Mouse (Mus musculus): ENCODE data around the gene Zfp213.

Zfp213 gene

GRCm38 (mm10) chr17:23571084-23571483 lies 7.0 kb upstream of the Zfp213 start:
- no peak for DNase-seq

- DNase-seq: no peak
These were observed 6.0 kb upstream of the Zfp213 start for GRCm38 (mm10) chr17:23570017-23570416.

GRCm38 (mm10) chr17:23568370-23568769 lies 4.3 kb upstream of the Zfp213 start:
- DNase-seq: no peak

- DNase-seq: no peak
These were observed 2.7 kb upstream of the Zfp213 start for GRCm38 (mm10) chr17:23566787-23567186.

- no peak for DNase-seq
These were observed 304 bp upstream of the Zfp213 start for GRCm38 (mm10) chr17:23564368-23564715.

- DNase-seq: no peak
These were observed 4.3 kb downstream of the Zfp213 start for GRCm38 (mm10) chr17:23559767-23560166.

GRCm38 (mm10) chr17:23555243-23555916 lies 8.7 kb downstream of the Zfp213 start:
- no peak for DNase-seq

GRCm38 (mm10) chr17:23554321-23554720 lies 9.7 kb downstream of the Zfp213 start:
- no peak for DNase-seq

GRCm38 (mm10) chr17:23553634-23554120 lies 10.4 kb downstream of the Zfp213 start:
- DNase-seq: no peak

GRCm38 (mm10) chr17:23552896-23553633 lies 11.0 kb downstream of the Zfp213 start:
- no peak for DNase-seq

GRCm38 (mm10) chr17:23551963-23552362 lies 12.1 kb downstream of the Zfp213 start:
- no peak for DNase-seq

GRCm38 (mm10) chr17:23551416-23551815 lies 12.6 kb downstream of the Zfp213 start:
- no peak for DNase-seq

- DNase-seq: no peak
These were observed 13.2 kb downstream of the Zfp213 start for GRCm38 (mm10) chr17:23550856-23551255.

- DNase-seq: peak; percentile 95
These were observed 13.7 kb downstream of the Zfp213 start for GRCm38 (mm10) chr17:23550188-23550791.

- DNase-seq: peak; percentile 24
These were observed 14.6 kb downstream of the Zfp213 start for GRCm38 (mm10) chr17:23549441-23549840.

GRCm38 (mm10) chr17:23548615-23549014 lies 15.4 kb downstream of the Zfp213 start:
- DNase-seq: peak; percentile 86

- DNase-seq: no peak
These were observed 16.2 kb downstream of the Zfp213 start for GRCm38 (mm10) chr17:23547681-23548443.

GRCm38 (mm10) chr17:23546702-23547505 lies 17.1 kb downstream of the Zfp213 start:
- peak; percentile 88 for DNase-seq

GRCm38 (mm10) chr17:23546333-23546701 lies 17.7 kb downstream of the Zfp213 start:
- DNase-seq: peak; percentile 70

GRCm38 (mm10) chr17:23545841-23546240 lies 18.2 kb downstream of the Zfp213 start:
- no peak for DNase-seq

- no peak for DNase-seq
These were observed 19.3 kb downstream of the Zfp213 start for GRCm38 (mm10) chr17:23544766-23545165.

- no peak for DNase-seq
These were observed 20.1 kb downstream of the Zfp213 start for GRCm38 (mm10) chr17:23543983-23544382.

Measured in right cerebral cortex, postnatal 25 days (tissue).